Mouse (Mus musculus): ENCODE measurements around the gene Vat1. TPM values are rescaled to one million over a fixed set of nuclear protein-coding genes. Genes with fewer than 3 reads are reported as not detected.

Gene Vat1
- total and polyA plus RNA-seq, 3 experiments: 14.9 to 49.4 (median 29.9) TPM

DNA sequence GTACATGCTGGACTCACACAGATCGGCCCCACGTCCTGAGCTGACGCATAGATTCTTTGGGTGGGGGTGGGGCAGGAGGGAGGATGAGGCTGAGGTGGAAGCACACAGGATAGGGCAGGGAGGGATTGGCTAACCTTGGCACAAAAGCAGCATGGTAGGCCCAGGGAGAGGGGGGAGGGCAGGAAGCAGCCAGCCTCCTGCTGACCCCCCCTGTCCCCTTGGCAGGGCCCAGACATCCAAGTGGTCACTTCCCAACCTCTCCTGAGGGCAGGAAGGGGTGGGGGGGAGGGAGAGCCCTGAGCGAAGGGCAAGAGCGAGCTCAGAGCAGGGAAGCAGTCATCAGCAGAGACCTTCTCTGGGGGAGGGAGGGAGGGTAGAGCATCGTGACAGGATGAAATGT, 6.3 kb downstream of the Vat1 start:
- in situ Hi-C loops (cut with MboI; ENCODE audit: low pct_ligation_motif_present, low pct_unique_long_range_greater_than_20kb, low sequenced_read_pairs) (no loop called here), dilution Hi-C loops (cut with MboI; ENCODE audit: extremely low pct_ligation_motif_present, extremely low pct_unique_long_range_greater_than_20kb, low sequenced_read_pairs) (no loop called here)
- DNase-seq (ENCODE audit: extremely low read depth): no peak
- Histone ChIP-seq H3K4me1 (ENCODE audit: control insufficient read depth in 1 of 2, insufficient read depth in 2 of 2) (peaks cover 18 to 50% of the 10 kb centered on the region in 2 experiments), H3K36me3 (replicated peaks in 1 of 2; ENCODE audit: control insufficient read depth in 1 of 2, insufficient read depth in 1 of 2, low read length in 1 of 2) (peaks cover 48 to 74% of the 10 kb centered on the region in 2 experiments), H3K4me3 (replicated peaks in 1 of 3; ENCODE audit: low read depth in 2 of 3, low read length in 2 of 3, poor library complexity in 1 of 3) (no peak overlapping the region), H3K27me3 (replicated peaks) (no peaks in the 10 kb centered on the region), H3K9me3 (replicated peaks; ENCODE audit: low read length) (no peaks in the 10 kb centered on the region), H3K79me2 (replicated peaks; ENCODE audit: control insufficient read depth, extremely low read depth, insufficient read depth, poor library complexity, severe bottlenecking) (no peaks in the 10 kb centered on the region), H3K27ac (ENCODE audit: insufficient read depth, low read depth) (no peak overlapping the region), H3K4me2 (ENCODE audit: insufficient read depth, low read depth, poor library complexity, severe bottlenecking) (no peak overlapping the region), H3K9ac (ENCODE audit: insufficient read depth, low read depth) (no peak overlapping the region)
- TF ChIP-seq RCOR1 (conservative IDR thresholded peaks at IDR 0.05; ENCODE audit: low read depth, low read length) (no peak), NRF1 (IDR thresholded peaks at IDR 0.05; ENCODE audit: low read depth, low read length) (no peak), POLR2A (IDR thresholded peaks at IDR 0.05; ENCODE audit: low read depth, low read length) (no peak), E2F4 (IDR thresholded peaks at IDR 0.05; ENCODE audit: insufficient replicate concordance, low read depth, low read length) (no peak), ZC3H11A (IDR thresholded peaks at IDR 0.05; ENCODE audit: low read depth, low read length) (no peak), MYC (IDR thresholded peaks at IDR 0.05; ENCODE audit: low read depth, low read length) (no peak), USF2 (conservative IDR thresholded peaks at IDR 0.05; ENCODE audit: low read depth, low read length) (no peak), SIN3A (IDR thresholded peaks at IDR 0.05; ENCODE audit: low read length) (no peak), PAX5 (IDR thresholded peaks at IDR 0.05; ENCODE audit: low read length) (no peak)

DNA sequence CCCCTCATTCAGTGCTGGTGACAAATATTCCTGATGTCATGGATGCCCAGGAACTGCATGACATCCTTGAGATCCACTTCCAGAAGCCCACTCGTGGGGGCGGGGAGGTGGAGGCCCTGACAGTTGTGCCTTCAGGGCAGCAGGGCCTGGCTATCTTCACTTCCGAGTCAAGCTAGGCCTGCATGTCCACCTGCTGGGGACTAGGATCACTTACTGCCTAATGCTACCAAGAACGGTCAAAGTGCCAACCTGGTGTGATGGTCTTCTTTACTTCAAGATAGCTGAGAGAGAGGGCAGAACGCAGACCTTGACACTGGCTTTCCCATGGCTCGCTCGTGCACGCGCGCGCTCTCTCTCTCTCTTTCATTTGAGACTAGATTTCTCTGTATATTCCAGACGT, 7.8 kb downstream of the Vat1 start:
- Histone ChIP-seq H3K9ac (ENCODE audit: insufficient read depth, low read depth) (no peak overlapping the region), H3K27me3 (replicated peaks) (no peaks in the 10 kb centered on the region), H3K4me3 (replicated peaks in 1 of 3; ENCODE audit: low read depth in 2 of 3, low read length in 2 of 3, poor library complexity in 1 of 3) (no peak overlapping the region), H3K36me3 (replicated peaks in 1 of 2; ENCODE audit: control insufficient read depth in 1 of 2, insufficient read depth in 1 of 2, low read length in 1 of 2) (peaks cover 48 to 87% of the 10 kb centered on the region in 2 experiments), H3K9me3 (replicated peaks; ENCODE audit: low read length) (no peaks in the 10 kb centered on the region), H3K4me2 (ENCODE audit: insufficient read depth, low read depth, poor library complexity, severe bottlenecking) (no peak overlapping the region), H3K4me1 (ENCODE audit: control insufficient read depth in 1 of 2, insufficient read depth in 2 of 2) (peaks cover 9 to 44% of the 10 kb centered on the region in 2 experiments), H3K79me2 (replicated peaks; ENCODE audit: control insufficient read depth, extremely low read depth, insufficient read depth, poor library complexity, severe bottlenecking) (no peaks in the 10 kb centered on the region), H3K27ac (ENCODE audit: insufficient read depth, low read depth) (no peak overlapping the region)
- TF ChIP-seq ZC3H11A (IDR thresholded peaks at IDR 0.05; ENCODE audit: low read depth, low read length) (no peak), MAFK (IDR thresholded peaks at IDR 0.05; ENCODE audit: insufficient replicate concordance, low read length) (no peak), ZMIZ1 (IDR thresholded peaks at IDR 0.05; ENCODE audit: low read depth, low read length) (no peak), IRF4 (IDR thresholded peaks at IDR 0.05; ENCODE audit: low read depth, low read length) (no peak), RCOR1 (conservative IDR thresholded peaks at IDR 0.05; ENCODE audit: low read depth, low read length) (no peak), JUND (conservative IDR thresholded peaks at IDR 0.05; ENCODE audit: low read depth, low read length) (no peak), SIN3A (IDR thresholded peaks at IDR 0.05; ENCODE audit: low read length) (no peak), ZNF384 (IDR thresholded peaks at IDR 0.05; ENCODE audit: low read depth, low read length) (no peak), CHD1 (IDR thresholded peaks at IDR 0.05; ENCODE audit: low read depth, low read length) (no peak), POLR2A (IDR thresholded peaks at IDR 0.05; ENCODE audit: low read depth, low read length) (no peak), HCFC1 (IDR thresholded peaks at IDR 0.05; ENCODE audit: low read depth, low read length) (no peak), MEF2A (IDR thresholded peaks at IDR 0.05; ENCODE audit: borderline replicate concordance, low read depth, low read length) (no peak), UBTF (IDR thresholded peaks at IDR 0.05; ENCODE audit: low read depth, low read length) (no peak), NELFE (IDR thresholded peaks at IDR 0.05; ENCODE audit: low read depth, low read length) (no peak), MXI1 (IDR thresholded peaks at IDR 0.05; ENCODE audit: low read depth, low read length) (no peak), USF2 (conservative IDR thresholded peaks at IDR 0.05; ENCODE audit: low read depth, low read length) (no peak), MYC (IDR thresholded peaks at IDR 0.05; ENCODE audit: low read depth, low read length) (no peak), SMC3 (IDR thresholded peaks at IDR 0.05; ENCODE audit: low read depth, low read length) (no peak), TBP (conservative IDR thresholded peaks at IDR 0.05; ENCODE audit: low read depth, low read length) (no peak), EP300 (IDR thresholded peaks at IDR 0.05; ENCODE audit: low read length) (no peak)
- DNase-seq (ENCODE audit: extremely low read depth): no peak
- in situ Hi-C loops (cut with MboI; ENCODE audit: low pct_ligation_motif_present, low pct_unique_long_range_greater_than_20kb, low sequenced_read_pairs): no loop called here
- dilution Hi-C loops (cut with MboI; ENCODE audit: extremely low pct_ligation_motif_present, extremely low pct_unique_long_range_greater_than_20kb, low sequenced_read_pairs): no loop called here
